Mouse (Mus musculus) liver, postnatal 0 days (tissue): Measurements from ENCODE around the gene Arid4b. TPM values are rescaled to one million over a fixed set of nuclear protein-coding genes. Genes with fewer than 3 reads are reported as not detected.
"Not testable (repeated sequence)": the region's sequence is repeated elsewhere in the genome, so short reads cannot be mapped to it uniquely, and the experiment has no call there.

Experiments
- ATAC-seq: fragments of 200-750 bp; cut with Nextera tagmentation; 2 replicates; pipeline ENCODE4 v1.8.0; 2017; ENCODE audit warnings: mild to moderate bottlenecking, moderate library complexity
- DNase-seq: peaks from one replicate; pipeline ENCODE4 v3.0.0-alpha.2; 2016
- H3K27ac ChIP-seq: fragments of 300-500 bp; sonication (generic); 2 replicates; pipeline ENCODE4 v1.5.1; 2014; ENCODE audit warnings: antibody characterized with exemption, moderate library complexity, mild to moderate bottlenecking, low read depth
- H3K27me3 ChIP-seq: fragments of 300-500 bp; sonication (generic); 2 replicates; pipeline ENCODE4 v1.6.1; 2014; ENCODE audit warnings: low read length, control low read depth, mixed read lengths; ENCODE audit not compliant: insufficient read depth
- H3K36me3 ChIP-seq: fragments of 300-500 bp; sonication (generic); replicated peaks from 2 replicates; pipeline ENCODE4 v1.6.1; 2014; ENCODE audit warnings: mild to moderate bottlenecking, control low read depth, low read length, moderate library complexity, mixed read lengths; ENCODE audit not compliant: insufficient read depth
- H3K4me1 ChIP-seq: fragments of 300-500 bp; sonication (generic); 2 replicates; pipeline ENCODE4 v1.6.1; 2014; ENCODE audit warnings: antibody characterized with exemption, mild to moderate bottlenecking, control low read depth; ENCODE audit not compliant: insufficient read depth
- H3K4me2 ChIP-seq: fragments of 300-500 bp; sonication (generic); 2 replicates; pipeline ENCODE4 v1.6.1; 2014; ENCODE audit warnings: low read depth, mild to moderate bottlenecking, low read length, moderate library complexity, mixed read lengths
- H3K4me3 ChIP-seq: fragments of 300-500 bp; sonication (generic); 2 replicates; pipeline ENCODE4 v1.5.1; 2014; ENCODE audit warnings: low read depth, low read length
- H3K9ac ChIP-seq: fragments of 300-500 bp; sonication (generic); replicated peaks from 2 replicates; pipeline ENCODE4 v1.6.1; 2014; ENCODE audit warnings: mild to moderate bottlenecking, moderate library complexity
- H3K9me3 ChIP-seq: fragments of 300-500 bp; sonication (generic); 2 replicates; pipeline ENCODE4 v1.6.1; 2016; ENCODE audit warnings: mild to moderate bottlenecking, control low read depth, low read length, mixed read lengths
- CTCF ChIP-seq: sonication (generic); IDR thresholded peaks from 2 replicates; pipeline ENCODE4 v1.5.1; 2016; ENCODE audit warnings: antibody characterized with exemption, low read depth
- EP300 ChIP-seq: IDR thresholded peaks from 2 replicates; pipeline ENCODE4 v1.6.1; 2016; ENCODE audit warnings: antibody characterized with exemption, low read depth, mild to moderate bottlenecking
- WGBS: fragments of 180-500 bp; shearing (Covaris S2); extraction: QIAGEN DNeasy Blood & Tissue Kit; methylation state at CpG from one replicate; pipeline ENCODE4 v1.1.7; 2014; ENCODE audit not compliant: insufficient replicate concordance; 5-methylcytosine and 5-hydroxymethylcytosine counted together
- polyA plus RNA-seq: library from polyadenylated mRNA; unstranded; fragments of >200 nt; fragmentation: Nextera tagmentation; extraction: Ambion mirVana; gene quantifications from 2 replicates; pipeline ENCODE4 v1.2.1, GENCODE M21; 2015

Arid4b gene
- polyA plus RNA-seq, 1 experiment from 2014 or later = 17.1 TPM

- H3K27me3 ChIP-seq, H3K9ac ChIP-seq, DNase-seq, H3K9me3 ChIP-seq, H3K4me2 ChIP-seq, H3K4me3 ChIP-seq, H3K4me1 ChIP-seq: not testable (repeated sequence)
- Histone ChIP-seq H3K36me3 (peaks cover 14% of the 10 kb centered on the region), H3K27ac (peak overlapping the region; percentile 48; the same call in 1 of the 2 replicates)
- 44% methylated on average over 8 of the region's 12 CpGs for WGBS
- peak; percentile 63 for TF ChIP-seq EP300
- ATAC-seq = peak; percentile 61
Measured at GRCm38 (mm10) chr13:14021417-14021816, 41.6 kb upstream of the Arid4b start.

- TF ChIP-seq EP300 (no peak), CTCF (no peak)
- Histone ChIP-seq H3K9me3 (no peaks in the 10 kb centered on the region), H3K36me3 (peaks cover 28% of the 10 kb centered on the region), H3K4me1 (peaks cover 4% of the 10 kb centered on the region; the same call in 1 of the 2 replicates), H3K27ac (no peak overlapping the region), H3K4me3 (no peak overlapping the region), H3K9ac (no peak overlapping the region), H3K4me2 (no peak overlapping the region), H3K27me3 (no peaks in the 10 kb centered on the region)
- DNase-seq (no peak), ATAC-seq (no peak)
- 88% methylated on average over 6 of the region's 6 CpGs for WGBS
Measured at GRCm38 (mm10) chr13:14025554-14025953, 37.5 kb upstream of the Arid4b start.

- no peak overlapping the region for H3K4me3 ChIP-seq
- DNase-seq (no peak), ATAC-seq (no peak)
- H3K4me2 ChIP-seq = no peak overlapping the region
- H3K36me3 ChIP-seq = peaks cover 28% of the 10 kb centered on the region
- TF ChIP-seq EP300 (no peak), CTCF (no peak)
- H3K4me1 ChIP-seq = peaks cover 4% of the 10 kb centered on the region; the same call in 1 of the 2 replicates
- H3K27me3 ChIP-seq = no peaks in the 10 kb centered on the region
- no peak overlapping the region for H3K9ac ChIP-seq
- no peaks in the 10 kb centered on the region for H3K9me3 ChIP-seq
- 83% methylated on average over 6 of the region's 6 CpGs for WGBS
- H3K27ac ChIP-seq = no peak overlapping the region
Measured at GRCm38 (mm10) chr13:14026154-14026820, 36.7 kb upstream of the Arid4b start.

GRCm38 (mm10) chr13:14033309-14034072 lies 29.5 kb upstream of the Arid4b start:
- peaks cover 27% of the 10 kb centered on the region for H3K4me1 ChIP-seq
- H3K27ac ChIP-seq = peak overlapping the region; percentile 71
- TF ChIP-seq CTCF (no peak), EP300 (peak; percentile 92)
- 51% methylated on average over 5 of the region's 5 CpGs for WGBS
- DNase-seq (no peak), ATAC-seq (peak; percentile 68)
- H3K9ac ChIP-seq = no peak overlapping the region
- H3K4me3 ChIP-seq = no peak overlapping the region
- H3K4me2 ChIP-seq = 0 out of 2 replicates have a peak overlapping the region, but pooled peaks have one; percentile 2
- H3K36me3 ChIP-seq = peaks cover 6% of the 10 kb centered on the region
- no peaks in the 10 kb centered on the region for H3K9me3 ChIP-seq
- no peaks in the 10 kb centered on the region for H3K27me3 ChIP-seq

GRCm38 (mm10) chr13:14034073-14034348 lies 29.0 kb upstream of the Arid4b start:
- DNase-seq (peak; percentile 16), ATAC-seq (peak; percentile 84)
- Histone ChIP-seq H3K4me2 (peak overlapping the region; percentile 4; the same call in 1 of the 2 replicates), H3K27me3 (no peaks in the 10 kb centered on the region), H3K9ac (no peak overlapping the region), H3K9me3 (no peaks in the 10 kb centered on the region), H3K36me3 (peaks cover 2% of the 10 kb centered on the region), H3K27ac (peak overlapping the region; percentile 71), H3K4me1 (peaks cover 32% of the 10 kb centered on the region), H3K4me3 (no peak overlapping the region)
- no peak for TF ChIP-seq CTCF
- peak; percentile 88 for TF ChIP-seq EP300

- H3K9ac ChIP-seq, H3K27me3 ChIP-seq, ATAC-seq, H3K27ac ChIP-seq, H3K4me2 ChIP-seq, H3K4me3 ChIP-seq, DNase-seq, H3K9me3 ChIP-seq, H3K36me3 ChIP-seq: not testable (repeated sequence)
- peaks cover 34% of the 10 kb centered on the region for H3K4me1 ChIP-seq
- 92% methylated on average over 3 of the region's 3 CpGs for WGBS
- TF ChIP-seq CTCF = peak; percentile 17; the same call in 1 of the 2 replicates
Measured at GRCm38 (mm10) chr13:14035352-14035751, 27.7 kb upstream of the Arid4b start.
